Mouse (Mus musculus): ENCODE data around the gene Ppm1h. TPM values are rescaled to one million over a fixed set of nuclear protein-coding genes. Genes with fewer than 3 reads are reported as not detected.
"Not testable (repeated sequence)": the region's sequence is repeated elsewhere in the genome, so short reads cannot be mapped to it uniquely, and the experiment has no call there.

Ppm1h gene
- total RNA-seq, 1 experiment from 2014 or later: 16.9 TPM

DNA sequence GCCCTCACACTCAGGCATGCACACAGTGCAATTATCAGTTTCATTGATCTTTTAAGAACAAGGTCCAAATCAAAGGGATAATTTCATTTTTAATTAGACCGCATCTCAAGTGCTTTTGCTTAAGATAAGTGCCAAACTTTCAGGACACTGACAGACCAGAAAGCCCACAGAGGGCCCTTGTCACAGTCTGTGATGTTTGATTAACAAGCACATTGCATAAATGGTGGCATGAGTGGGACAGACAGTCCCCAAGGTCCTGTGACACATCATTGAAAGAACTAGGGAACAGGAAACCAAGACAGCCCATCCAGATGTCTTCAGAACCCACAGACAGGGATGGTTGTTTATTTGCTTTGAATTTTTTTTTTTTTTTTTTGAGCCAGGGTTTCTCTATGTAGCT is 221.9 kb downstream of the Ppm1h start:
- no peak for DNase-seq

DNA sequence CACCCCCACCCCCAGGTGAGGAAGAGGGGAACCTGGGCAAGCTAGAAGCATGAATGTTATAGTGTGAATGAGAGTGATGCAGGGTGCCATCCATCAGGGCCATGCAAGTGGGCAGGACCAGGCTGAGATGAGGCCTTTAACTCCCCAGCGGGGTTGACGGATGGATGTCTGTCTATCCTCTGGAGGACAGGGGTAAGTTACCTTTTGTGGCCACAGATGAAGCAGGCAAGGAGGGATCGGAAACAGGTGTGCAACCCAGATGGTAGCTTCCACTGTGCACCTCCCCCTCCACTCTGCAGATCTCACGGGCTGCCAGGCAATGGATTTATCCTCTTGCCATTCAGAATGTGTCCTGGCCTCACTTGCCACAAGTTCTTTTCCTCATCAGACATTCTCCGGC is 222.8 kb downstream of the Ppm1h start:
- DNase-seq: no peak

DNA sequence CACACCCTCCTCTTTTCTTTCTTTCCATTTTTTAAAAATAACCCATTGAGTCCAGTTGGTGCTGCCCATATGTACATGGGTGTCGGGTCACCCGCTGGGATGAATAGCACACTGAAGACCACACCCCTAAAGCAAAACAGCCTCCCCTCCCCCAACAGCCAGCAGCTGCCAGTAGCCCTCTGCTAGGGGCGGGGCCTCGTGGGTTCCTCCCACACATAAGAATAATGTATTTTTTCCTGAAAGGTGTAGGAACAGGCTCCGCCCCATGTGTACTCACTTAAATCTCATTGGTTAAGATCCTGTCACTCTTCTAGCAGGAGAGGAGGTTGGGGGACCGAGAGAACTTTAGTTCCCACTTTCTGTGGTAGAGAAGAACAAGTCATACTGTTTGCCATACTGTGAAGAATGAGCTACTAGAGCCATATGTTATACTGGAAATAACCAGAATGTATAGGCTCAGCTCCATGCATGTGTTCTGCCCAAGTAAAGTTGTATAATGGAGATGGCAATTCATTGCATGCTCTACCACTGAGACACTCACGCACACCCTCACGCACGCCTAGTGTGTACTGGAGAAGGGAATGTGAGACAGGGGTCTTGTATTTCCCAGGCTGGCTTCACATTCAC is 231.0 kb downstream of the Ppm1h start:
- no peak for DNase-seq

DNA sequence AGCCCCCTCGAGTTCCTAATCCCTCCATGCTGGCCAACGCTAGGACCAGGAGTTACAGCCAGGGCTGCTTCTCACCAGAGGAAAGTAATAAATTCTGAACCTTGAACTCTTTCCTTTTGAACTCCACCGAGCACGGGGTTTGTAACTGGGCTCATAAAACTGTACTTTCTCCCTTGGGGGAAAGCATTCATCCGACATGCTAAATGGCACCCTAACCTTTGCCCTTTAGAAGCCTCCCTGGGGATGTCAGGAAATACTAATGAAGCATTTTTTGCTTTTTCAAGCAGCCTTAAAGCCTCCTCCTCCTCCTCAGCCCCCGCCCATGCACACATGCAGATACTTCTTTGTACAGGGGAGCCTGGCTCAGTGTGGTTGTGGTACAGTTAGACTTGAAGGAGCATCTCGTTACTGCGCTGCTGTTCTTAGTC is 232.2 kb downstream of the Ppm1h start:
- no peak for DNase-seq

DNA sequence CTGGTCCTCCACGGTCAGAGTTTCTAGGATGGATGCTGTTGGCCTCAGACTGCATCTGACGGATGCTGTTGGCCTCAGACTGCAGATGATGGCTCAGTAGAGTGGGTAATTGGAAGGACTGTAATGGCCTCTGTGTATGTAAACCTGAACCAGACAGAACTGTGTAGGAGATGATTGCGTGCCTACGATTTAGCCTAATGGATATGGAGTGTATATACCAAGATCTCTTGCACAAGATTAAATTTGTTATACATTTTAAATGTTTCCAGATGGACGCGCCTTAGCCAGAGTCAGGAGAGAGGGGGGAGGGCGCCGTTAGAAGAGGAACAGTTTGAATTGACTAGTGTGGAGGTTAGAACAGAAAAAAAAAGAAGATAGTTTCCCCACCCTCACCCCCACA is 233.1 kb downstream of the Ppm1h start:
- no peak for DNase-seq

DNA sequence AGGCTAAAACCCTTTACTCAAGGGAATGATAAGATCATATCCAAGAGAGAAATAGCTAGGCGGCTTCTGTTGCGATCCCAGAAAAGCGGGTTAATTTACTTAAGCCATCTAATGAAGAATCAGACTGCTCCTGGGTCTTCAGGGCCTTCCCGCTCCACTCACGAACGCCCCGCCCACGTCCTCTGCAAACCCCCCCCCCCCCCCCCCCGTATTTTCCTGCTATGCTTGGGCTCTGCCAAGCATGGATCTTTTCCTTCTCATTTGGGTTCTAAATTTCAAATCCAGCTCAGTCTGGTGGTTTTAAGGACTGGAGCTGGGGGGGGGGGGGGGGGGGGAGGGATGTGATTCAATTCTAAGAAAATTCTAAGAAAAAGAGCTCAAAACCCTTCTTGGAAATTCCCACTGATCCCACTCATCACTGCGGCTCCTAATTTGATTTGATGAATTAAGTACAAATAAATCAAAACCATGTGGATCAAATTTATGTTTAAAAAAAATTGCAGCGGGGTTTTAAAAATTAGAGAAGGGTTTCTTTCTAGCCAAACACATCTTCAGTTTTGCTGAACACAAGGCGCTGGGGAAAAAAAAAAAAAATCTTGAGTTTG is 233.6 kb downstream of the Ppm1h start:
- DNase-seq: no peak

DNA sequence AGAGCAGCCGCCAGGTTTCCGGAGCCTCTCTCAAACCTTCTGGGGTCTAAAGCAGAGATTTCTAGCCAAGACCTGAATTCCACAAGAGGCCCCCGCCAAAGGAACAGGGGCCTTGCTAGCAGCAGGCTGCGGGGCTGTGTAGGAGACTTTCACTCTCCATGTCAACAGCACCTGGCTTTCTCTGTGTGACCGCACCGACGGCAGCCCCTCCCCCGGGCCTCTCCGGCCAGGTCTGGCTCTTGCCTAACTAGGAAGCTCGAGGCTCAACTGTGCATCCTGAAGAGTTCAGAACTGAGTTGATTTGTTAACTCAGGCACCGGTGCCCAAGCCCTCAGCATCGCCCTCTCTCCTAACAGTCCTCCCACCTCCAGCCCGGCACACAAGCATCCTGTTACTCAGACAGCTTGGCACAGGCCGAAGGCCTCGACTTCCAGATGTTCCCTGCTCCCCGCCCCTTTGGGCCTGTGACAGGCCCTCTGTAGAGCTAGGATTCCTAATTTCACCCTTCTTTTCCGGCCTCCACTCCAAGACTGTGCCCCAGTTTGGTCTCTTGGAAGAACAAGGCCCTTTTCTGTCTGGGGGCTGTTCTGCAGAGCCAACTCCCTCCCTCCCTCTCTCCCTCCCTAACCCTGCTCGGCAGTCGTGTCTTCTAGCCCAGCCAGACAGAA is 234.3 kb downstream of the Ppm1h start:
- peak; percentile 88 for DNase-seq

DNA sequence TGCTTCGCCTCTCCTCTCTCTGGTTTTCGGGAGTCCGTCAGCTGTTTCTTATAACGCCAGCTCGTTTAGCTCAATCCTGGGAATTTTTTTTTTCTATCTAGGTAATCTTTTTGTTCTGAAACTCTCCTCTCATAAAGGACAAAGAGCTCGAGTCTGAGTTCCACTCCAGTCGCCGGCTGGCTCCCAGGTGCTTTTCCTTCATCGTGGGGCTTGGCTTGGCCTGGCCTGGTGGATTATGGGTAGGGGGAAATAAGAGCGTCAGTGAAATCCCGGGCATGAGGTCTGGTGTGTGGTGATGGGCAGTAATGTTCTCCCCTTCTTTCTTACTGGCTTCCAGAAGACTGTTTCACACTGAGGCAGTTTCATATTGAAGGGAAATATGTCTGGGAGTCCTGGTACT is 234.8 kb downstream of the Ppm1h start:
- DNase-seq: no peak

DNA sequence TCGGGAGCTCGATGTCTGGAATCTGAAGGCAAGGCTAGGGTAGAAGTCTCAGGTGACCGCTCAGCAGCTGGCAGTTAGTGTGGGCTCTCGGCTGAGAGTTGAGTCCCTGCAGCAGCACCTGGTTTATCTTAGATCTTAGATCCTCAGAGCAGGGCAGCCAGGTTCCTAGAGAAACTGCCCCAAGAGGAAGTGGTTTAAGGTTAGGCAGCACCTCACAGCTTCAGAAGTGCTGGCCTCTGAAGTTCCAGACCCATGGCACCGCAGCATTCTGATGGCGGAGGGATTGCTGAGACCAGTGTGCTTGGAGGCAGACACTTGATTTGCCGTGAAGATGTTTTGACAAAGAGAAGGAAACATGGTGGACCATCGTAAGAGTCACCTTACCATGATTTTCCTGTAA is 237.3 kb downstream of the Ppm1h start:
- no peak for DNase-seq

DNA sequence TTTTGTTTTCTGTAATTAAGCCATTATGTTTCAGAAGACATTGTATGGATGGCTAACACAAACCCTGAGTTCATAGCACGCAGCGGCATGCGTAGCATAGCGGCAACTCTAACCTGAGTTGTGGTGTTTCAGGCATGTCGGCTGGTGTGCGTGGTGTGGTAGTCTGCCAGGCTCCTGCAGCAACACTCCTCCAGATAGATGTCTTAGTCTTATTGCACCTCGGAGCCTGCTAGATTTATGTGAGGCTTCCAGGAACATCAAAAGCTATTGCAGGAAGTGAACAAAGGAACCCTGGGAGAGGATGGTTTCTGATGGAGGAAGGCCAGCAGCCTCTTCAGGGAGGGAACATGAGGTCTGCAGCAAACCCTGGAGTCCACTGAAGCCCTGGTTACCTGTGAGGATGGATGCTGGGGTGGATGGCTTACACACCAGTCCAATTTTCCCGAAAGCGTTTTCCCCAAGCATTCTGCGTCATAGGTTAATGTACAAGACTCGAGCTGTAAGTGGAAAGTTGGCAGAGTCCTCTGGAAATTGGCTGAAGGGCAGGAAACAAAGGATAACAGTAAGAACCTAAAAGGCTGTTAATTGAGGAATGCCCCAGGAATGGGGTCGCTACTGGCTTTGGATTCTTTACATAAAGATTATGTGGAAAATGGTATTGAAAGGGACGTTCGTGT is 239.2 kb downstream of the Ppm1h start:
- no peak for DNase-seq

DNA sequence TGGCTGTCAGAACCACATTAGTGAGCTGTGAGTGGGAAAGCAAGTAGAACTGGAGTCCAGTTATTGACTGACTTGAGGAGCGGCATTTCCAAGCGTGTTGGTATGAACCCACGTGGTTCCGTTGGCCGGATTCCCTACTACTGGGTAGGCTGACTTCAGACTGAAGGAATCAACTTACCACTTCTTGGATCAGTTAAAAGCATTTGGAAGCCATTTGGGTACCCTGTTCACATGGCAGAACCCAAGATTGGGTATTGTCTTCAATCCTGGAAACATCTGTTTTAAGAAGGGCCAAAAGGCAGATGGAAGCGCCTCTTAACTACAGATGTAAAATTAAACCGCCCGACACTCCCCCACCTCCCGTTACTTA is 239.7 kb downstream of the Ppm1h start:
- DNase-seq: no peak

DNA sequence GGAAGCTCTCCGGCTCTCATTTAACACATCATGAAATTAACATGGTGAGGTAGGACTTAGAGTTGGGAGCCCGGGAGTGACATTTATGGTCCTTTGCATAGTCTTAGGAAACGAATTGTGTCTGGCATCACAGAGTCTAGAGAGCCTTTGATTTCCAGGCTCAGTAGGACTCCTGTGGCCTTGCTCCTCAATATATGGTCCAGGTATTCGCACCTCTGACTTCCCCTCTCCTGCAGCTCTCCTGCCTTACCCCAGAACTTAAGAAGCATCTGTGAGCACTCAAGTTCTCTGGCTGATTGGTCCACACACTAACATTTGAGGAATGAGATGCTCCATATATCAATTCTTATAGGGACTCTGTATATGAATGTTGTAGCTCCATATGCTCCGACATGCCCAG is 240.2 kb downstream of the Ppm1h start:
- DNase-seq: no peak

DNA sequence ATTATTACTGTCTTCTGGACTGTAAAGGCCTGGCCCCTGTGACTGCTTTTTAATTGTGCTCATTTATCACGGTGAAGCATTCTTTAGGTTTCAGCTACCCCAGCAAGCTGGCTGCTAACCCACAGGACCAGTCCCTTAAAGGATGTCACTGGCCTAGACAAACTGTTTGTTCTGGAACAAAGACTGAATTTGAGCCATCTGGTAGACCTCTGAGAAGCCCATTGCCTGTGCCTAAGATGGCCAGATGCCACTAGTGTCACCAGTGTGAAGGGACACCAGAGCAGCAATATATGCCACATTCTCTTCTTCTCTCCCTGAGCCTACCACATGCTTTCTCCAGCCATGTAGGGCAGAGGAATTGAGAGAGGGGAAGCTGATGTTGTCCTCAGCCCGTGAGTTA is 240.9 kb downstream of the Ppm1h start:
- no peak for DNase-seq

DNA sequence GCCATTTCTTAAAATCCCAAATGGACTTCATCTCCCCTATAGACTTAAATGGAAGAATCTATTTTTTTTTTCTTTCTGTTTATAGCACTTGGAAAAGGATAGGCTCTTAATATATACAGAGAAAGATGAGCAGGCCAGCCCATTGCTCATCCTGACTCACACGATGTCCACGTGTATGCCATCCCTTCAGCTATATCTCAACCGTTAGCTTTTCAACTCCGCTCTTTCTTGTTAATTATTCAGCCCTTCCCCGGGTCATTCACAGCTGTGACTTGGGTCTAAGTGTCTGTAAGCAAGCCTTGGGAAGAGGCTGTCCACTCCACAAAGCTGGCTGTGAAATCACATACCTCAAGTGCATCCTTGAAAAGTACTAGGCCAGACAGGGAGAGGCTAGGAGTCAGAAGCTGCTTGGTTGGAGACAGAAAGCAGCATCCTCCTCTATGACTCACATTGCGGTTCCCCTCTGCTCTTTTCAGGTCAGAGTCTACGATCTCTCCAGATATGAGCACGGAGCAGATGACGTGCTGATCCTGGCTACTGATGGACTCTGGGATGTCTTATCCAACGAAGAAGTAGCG is 241.7 kb downstream of the Ppm1h start:
- no peak for DNase-seq

DNA sequence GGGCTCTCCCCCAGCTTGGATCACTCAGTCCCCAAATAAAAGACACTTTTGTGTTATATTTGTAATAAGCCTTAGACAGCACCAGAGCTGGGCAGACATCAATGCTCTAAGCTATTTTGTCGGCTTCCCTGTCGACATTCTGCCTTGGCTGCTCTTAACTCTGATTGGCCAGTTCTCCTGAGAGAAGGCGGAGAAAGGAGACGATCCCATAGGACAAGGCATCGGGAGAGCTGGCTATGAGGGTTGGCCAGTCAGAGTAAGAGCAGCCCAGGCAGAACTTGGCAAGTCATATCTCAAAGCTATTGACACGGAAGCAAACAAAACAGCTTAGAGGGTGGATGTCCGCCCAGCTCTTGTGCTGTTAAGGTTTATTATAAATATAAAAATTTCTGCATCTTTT is 243.7 kb downstream of the Ppm1h start:
- DNase-seq: no peak

DNA sequence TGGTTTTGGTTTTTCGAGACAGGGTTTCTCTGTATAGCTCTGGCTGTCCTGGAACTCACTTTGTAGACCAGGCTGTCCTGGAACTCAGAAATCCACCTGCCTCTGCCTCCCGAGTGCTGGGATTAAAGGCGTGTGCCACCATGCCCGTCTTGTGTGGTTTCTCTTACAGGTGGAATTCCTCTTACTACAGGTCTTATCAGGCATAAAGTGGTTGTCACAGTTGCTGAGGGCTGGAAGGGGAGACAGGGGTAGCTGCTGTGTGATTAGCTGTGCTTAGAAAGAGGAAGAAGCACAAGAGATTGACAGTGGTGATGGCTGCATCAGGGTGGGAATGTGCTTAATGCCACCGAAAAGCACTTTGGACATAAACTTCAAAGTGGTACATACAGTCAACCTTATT is 246.0 kb downstream of the Ppm1h start:
- DNase-seq: not testable (repeated sequence)

DNA sequence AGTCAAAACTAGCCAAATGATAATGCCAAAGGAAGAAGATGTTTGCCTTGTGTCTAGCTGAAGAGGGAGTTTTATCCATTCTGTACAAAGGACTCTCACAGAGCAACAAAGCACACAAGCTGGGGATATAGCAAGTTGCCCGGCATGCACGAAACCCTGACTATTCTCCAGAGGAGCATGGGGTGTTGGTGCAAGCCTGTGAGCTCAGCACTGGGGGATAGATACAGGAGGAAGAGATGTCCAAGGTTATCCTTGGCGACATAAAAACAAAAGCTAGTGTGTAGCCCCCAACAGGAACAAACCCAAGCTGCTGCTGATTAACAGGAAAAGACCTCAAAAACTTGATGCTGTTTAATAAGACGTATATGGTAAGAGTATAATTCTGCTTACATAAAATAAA is 247.7 kb downstream of the Ppm1h start:
- no peak for DNase-seq

DNA sequence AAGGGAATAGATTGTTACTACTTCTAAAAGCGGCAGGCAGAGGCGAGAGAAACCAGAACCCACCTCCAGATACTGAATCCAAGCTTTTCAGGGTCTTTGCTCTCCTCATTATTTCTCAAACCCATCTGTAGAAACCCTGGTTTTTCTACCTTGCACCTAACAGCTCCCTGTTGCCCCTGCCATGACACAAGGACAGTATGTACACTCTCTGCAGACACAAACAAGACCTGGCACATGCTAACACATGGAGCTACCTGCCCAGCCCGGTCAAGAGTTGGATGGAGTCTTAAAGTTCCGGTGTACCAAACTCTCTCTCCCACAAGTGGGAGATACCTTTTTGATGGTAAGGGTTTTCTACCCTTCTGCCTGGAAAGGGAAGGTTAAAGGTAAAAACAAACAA is 252.0 kb downstream of the Ppm1h start:
- DNase-seq: no peak

DNA sequence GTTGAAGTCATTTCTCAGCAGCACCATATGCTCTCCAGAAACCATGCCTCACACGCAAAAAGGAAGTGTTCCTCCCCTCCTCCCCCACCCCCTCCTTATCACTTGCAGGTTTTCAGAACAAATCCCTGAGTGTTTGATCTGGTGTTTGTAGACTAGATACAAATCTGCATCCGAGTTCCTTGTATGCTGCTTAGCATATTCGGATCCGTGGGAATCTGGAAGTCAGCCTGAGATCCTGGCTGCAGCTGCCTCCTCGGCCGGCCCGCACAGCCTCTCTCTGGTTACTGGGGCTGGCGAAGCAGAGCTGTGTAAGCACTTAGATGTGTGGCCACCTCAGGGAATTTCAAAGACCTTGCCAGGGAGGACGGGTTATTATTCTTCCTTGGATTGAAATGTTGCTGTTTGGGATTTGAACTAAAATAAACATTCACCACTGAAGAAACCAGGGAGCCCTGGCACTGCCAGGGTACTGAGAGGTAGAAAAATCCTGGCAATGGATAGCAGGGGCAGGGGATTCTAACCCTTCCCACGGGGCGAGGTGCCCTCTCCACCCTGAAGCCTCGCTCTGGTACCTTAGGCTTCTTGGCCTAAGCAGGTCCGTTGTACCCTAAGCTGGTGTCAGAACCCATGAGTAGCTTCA is 252.8 kb downstream of the Ppm1h start:
- peak; percentile 15 for DNase-seq

DNA sequence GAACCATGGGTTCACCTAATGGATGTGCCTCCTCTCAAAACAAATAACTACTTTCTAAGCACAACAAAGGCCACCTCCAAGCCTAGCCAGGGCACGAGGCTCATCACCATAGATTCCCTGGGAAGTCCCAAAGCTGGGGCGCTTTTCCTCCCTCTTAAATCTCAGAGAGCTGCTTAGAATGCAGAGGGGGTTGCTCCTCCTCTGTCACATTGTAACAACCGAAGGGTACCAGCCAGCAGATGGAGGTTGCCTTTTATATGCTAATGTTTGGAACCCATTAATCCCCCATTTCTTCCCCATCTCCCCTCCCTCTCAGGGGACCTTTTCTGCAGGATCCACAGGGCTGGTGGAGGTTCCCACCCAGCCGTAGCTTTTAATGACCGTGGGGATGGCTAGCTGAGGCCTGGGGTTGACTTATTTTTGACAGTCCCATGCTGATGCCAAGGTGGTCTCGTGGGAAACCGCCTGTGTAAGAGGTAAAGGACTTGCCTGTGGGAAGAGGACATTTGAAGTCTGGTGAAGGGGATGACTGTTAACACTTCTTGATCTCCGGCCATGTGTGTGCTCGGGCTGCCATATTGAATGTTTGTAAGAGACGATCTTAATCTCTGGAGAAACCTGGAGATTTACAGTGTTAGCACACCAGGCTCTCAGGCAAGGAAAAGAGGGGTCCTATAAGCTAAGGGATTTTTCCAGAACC is 253.4 kb downstream of the Ppm1h start:
- no peak for DNase-seq

DNA sequence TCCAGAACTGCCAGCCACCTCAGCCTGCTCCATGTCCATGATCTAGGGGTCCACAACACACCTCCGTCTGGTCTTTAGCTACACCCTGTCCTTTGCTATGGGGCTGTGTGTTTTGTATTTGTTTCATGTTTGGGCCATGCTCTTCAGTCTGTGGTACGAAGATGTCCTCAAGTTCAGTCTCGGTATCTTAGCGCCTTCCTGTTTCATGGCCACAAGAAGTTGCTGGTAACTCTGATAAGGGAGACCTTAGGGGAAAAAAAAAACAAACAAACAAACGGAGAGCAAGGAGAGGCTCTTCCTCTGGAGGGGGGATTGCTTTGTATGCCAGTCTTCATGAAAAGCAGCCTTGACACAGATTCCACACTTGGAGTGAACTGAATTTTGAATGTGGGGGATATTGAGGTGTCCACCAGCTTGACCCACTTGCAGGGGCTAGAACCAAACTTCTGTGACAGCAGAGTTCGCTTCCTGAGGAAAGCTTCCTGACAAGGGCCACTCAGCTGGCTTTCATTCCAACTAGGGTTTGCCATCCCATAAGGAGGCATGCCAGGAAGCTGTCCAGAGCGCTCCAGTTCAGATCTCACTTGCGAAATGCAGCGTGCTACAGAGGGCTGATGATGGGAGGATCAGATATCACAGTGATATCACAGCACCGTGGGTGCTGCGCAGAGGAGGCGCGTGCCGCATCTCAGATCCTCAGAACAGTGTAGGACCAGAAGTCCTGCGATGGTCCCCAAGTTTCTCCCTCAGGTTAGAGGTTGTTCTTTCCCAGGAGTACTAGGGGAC is 254.7 kb downstream of the Ppm1h start:
- DNase-seq: no peak

Measured in adrenal gland, postnatal 14 days (tissue).